Mouse (Mus musculus) urinary bladder, postnatal 0 days (tissue): ENCODE results near the gene Gbp7. TPM values are rescaled to one million over a fixed set of nuclear protein-coding genes. Genes with fewer than 3 reads are reported as not detected.

ENCODE experiments used
- polyA plus RNA-seq: library from polyadenylated mRNA; unstranded; fragments of >200 nt; fragmentation: Nextera tagmentation; extraction: Ambion mirVana; gene quantifications from 2 replicates; pipeline ENCODE4 v1.2.1, GENCODE M21; 2015

The Gbp7 gene
- polyA plus RNA-seq = 5.8 and 5.9 TPM in 2 replicates

GRCm38 (mm10) chr3:142530087-142530953 is at the start of gene Gbp7:
Gene Gbp7, plus strand, starts transcription at chr3:142530342.

DNA sequence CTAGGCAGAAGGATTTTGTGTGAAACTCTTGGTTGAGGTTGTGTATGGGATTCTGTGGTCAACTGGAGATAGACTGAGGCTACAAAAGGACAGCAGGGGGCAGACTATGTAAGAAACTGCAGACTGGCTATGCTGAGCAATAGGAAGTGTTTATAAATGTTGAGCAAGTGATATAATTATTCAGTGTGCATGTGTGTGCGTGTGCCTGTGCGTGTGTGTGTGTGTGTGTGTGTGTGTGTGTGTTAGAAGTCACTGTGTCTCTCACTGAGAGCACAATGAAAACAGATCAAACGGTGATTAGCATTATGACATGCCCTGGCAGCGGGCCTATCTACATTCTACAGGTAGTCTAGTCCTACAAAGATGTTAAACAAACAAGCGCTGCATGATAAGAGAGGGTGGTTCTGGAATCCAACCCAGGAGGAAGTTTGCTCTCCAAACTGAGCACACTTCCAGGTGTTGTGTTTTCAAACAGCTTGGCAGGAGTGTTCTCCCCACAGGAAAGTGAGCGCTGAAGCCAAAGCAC is 36.5 kb upstream of the Gbp7 start, which contains the start of gene Gbp5:
TSS of gene Gbp5 (plus strand) at position 443 of the 526 bp plus-strand sequence.

GRCm38 (mm10) chr3:142559632-142560228 is 29.6 kb downstream of the Gbp7 start, which contains the start of gene Gbp3:
Gene Gbp3, plus strand, starts transcription at chr3:142560026.

DNA sequence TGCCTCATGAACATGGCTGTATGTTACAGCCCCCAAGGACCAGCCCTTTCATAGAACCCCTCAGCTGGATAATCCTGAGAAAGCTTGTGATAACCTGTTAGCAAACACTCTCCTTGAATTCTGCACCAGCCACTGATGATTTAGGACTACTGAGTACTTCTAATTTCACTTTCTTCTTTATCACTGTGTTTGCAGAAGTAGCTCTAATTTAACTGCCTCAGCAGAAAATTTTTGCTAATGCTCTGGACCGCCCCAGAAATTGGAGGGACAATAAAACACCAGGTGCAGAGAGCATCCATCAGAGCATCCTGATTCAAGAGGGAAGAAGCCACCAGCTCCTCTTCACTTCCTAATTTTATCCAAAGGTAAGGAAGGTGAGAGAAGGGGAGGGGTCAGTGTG is 64.4 kb downstream of the Gbp7 start, which contains the start of gene Gbp2b:
TSS of gene Gbp2b (plus strand) at position 301 of the 400 bp plus-strand sequence.

Other genes starting within 250 kb of the Gbp7 start
- 51.2 and 74.0 TPM in 2 replicates for gene Pdlim5, start 134.6 kb upstream of the Gbp7 start, polyA plus RNA-seq
- 0.68 and 1.1 TPM in 2 replicates for gene Gbp5, start 36.4 kb upstream of the Gbp7 start, polyA plus RNA-seq
- gene Gbp3, start 29.7 kb downstream of the Gbp7 start, polyA plus RNA-seq = 5.6 and 6.0 TPM in 2 replicates
- not detected in 2 replicates for gene Gbp2b, start 64.5 kb downstream of the Gbp7 start, polyA plus RNA-seq
- gene Gbp2, start 90.3 kb downstream of the Gbp7 start, polyA plus RNA-seq = 15.7 and 21.1 TPM in 2 replicates
- gene Kyat3, start 170.7 kb downstream of the Gbp7 start, polyA plus RNA-seq = 5.9 and 7.6 TPM in 2 replicates
- 50.4 and 53.3 TPM in 2 replicates for gene Gtf2b, start 234.7 kb downstream of the Gbp7 start, polyA plus RNA-seq